Mouse (Mus musculus): ENCODE data around the gene Ddx46. TPM values are rescaled to one million over a fixed set of nuclear protein-coding genes. Genes with fewer than 3 reads are reported as not detected.

Gene Ddx46
- polyA plus RNA-seq, 1 experiment from 2014 or later: 28.2 TPM

Other genes with a start within 250 kb of the Ddx46 start
- gene Slc34a1, start 236.8 kb upstream of the Ddx46 start, polyA plus RNA-seq (2016; fragmentation: Nextera tagmentation; extraction: Ambion mirVana): not detected in 2 replicates
- gene Pfn3, start 219.8 kb upstream of the Ddx46 start, polyA plus RNA-seq (2016; fragmentation: Nextera tagmentation; extraction: Ambion mirVana): not detected in 2 replicates
- 55.9 and 57.0 TPM in 2 replicates for gene F12, start 208.2 kb upstream of the Ddx46 start, polyA plus RNA-seq (2016; fragmentation: Nextera tagmentation; extraction: Ambion mirVana)
- gene Grk6, start 190.0 kb upstream of the Ddx46 start, polyA plus RNA-seq (2016; fragmentation: Nextera tagmentation; extraction: Ambion mirVana): 44.1 and 44.6 TPM in 2 replicates
- not detected in 2 replicates for gene Prr7, start 170.8 kb upstream of the Ddx46 start, polyA plus RNA-seq (2016; fragmentation: Nextera tagmentation; extraction: Ambion mirVana)
- gene Dbn1, start 146.9 kb upstream of the Ddx46 start, polyA plus RNA-seq (2016; fragmentation: Nextera tagmentation; extraction: Ambion mirVana): 24.2 and 27.0 TPM in 2 replicates
- 44.3 and 45.2 TPM in 2 replicates for gene Pdlim7, start 121.4 kb upstream of the Ddx46 start, polyA plus RNA-seq (2016; fragmentation: Nextera tagmentation; extraction: Ambion mirVana)
- 3.4 and 4.4 TPM in 2 replicates for gene Dok3, start 105.7 kb upstream of the Ddx46 start, polyA plus RNA-seq (2016; fragmentation: Nextera tagmentation; extraction: Ambion mirVana)
- 40.2 and 42.0 TPM in 2 replicates for gene Ddx41, start 98.4 kb upstream of the Ddx46 start, polyA plus RNA-seq (2016; fragmentation: Nextera tagmentation; extraction: Ambion mirVana)
- 15.9 and 17.5 TPM in 2 replicates for gene Fam193b, start 63.9 kb upstream of the Ddx46 start, polyA plus RNA-seq (2016; fragmentation: Nextera tagmentation; extraction: Ambion mirVana)
- gene Tmed9, start 61.3 kb upstream of the Ddx46 start, polyA plus RNA-seq (2016; fragmentation: Nextera tagmentation; extraction: Ambion mirVana): 73.8 and 75.8 TPM in 2 replicates
- 10.6 and 11.3 TPM in 2 replicates for gene B4galt7, start 35.1 kb upstream of the Ddx46 start, polyA plus RNA-seq (2016; fragmentation: Nextera tagmentation; extraction: Ambion mirVana)
- gene Caml, start 12.0 kb upstream of the Ddx46 start, polyA plus RNA-seq (2016; fragmentation: Nextera tagmentation; extraction: Ambion mirVana): 19.1 and 20.9 TPM in 2 replicates
- 22.8 and 23.2 TPM in 2 replicates for gene B230219D22Rik, start 58.1 kb downstream of the Ddx46 start, polyA plus RNA-seq (2016; fragmentation: Nextera tagmentation; extraction: Ambion mirVana)
- 32.0 and 33.5 TPM in 2 replicates for gene Txndc15, start 79.6 kb downstream of the Ddx46 start, polyA plus RNA-seq (2016; fragmentation: Nextera tagmentation; extraction: Ambion mirVana)
- 45.8 and 47.5 TPM in 2 replicates for gene Pcbd2, start 92.3 kb downstream of the Ddx46 start, polyA plus RNA-seq (2016; fragmentation: Nextera tagmentation; extraction: Ambion mirVana)
- gene Catsper3, start 149.5 kb downstream of the Ddx46 start, polyA plus RNA-seq (2016; fragmentation: Nextera tagmentation; extraction: Ambion mirVana): 0.13 TPM in 1 of 2 replicates, not detected in the other
- 0.69 and 0.88 TPM in 2 replicates for gene Pitx1, start 201.2 kb downstream of the Ddx46 start, polyA plus RNA-seq (2016; fragmentation: Nextera tagmentation; extraction: Ambion mirVana)

Measured in liver, embryonic 12.5 days (tissue).